Mouse (Mus musculus): ENCODE measurements at regions not wholly inside any gene's neighbourhood (a gene's known extent, or its start where the extent isn't known, plus 50 kb on each side); places are given as distances from the start of the nearest gene placed in this dataset.
A peak's percentile ranks its signal among the peaks of the same experiment; 100 is the strongest.

DNA sequence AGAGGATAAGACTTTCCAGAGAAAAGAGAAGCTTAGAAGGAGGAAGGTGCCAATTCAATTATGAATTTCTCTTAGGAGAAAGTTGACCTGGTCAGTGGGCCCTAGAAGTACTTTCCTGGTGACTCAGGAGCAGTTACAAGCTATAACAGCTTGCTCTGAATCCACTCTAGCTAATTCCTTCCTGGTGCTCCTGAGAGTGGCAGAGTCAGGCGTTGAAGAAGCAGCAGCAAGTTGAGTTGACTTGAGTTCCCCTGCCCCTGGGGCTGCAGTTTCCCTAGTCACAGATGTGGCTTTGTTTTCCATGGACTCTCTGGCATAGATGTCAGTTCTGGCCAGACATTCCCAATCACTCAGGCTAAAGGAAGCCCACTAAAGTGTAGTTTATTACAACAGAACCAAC is 85.9 kb downstream of the Osr1 start:
- no peak overlapping the region for H3K4me3 ChIP-seq
- DNase-seq (ENCODE audit: extremely low spot score in 1 of 2, low spot score in 2 of 2), result no peak
- TF ChIP-seq CTCF (IDR thresholded peaks at IDR 0.05), result no peak
- H3K27ac ChIP-seq, result no peak overlapping the region
- intact Hi-C loops (cut with DNase I), result no loop called here

DNA sequence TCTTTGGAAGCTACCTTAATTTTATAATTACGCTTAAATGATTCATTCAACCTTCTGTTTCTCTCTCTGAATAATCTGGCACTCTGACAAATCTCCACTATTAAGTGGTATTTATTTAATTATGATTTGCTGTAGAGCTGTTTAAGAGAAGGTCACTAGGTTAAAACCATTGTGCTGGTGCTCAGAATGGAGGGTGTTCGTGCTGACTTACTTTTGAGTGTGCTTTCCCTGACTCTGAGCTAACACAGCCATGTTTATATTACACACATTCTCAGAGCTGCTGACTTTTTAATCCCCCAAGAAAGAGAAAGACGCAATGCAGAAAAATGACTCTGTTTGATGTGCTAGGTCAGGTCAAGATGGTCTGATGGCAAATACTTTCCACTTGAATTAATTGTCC is 86.4 kb downstream of the Osr1 start:
- no peak for TF ChIP-seq CTCF (IDR thresholded peaks at IDR 0.05)
- Histone ChIP-seq H3K27ac (no peak overlapping the region), H3K4me3 (no peak overlapping the region)
- DNase-seq (ENCODE audit: extremely low spot score in 1 of 2, low spot score in 2 of 2), result no peak
- intact Hi-C loops (cut with DNase I), result no loop called here

DNA sequence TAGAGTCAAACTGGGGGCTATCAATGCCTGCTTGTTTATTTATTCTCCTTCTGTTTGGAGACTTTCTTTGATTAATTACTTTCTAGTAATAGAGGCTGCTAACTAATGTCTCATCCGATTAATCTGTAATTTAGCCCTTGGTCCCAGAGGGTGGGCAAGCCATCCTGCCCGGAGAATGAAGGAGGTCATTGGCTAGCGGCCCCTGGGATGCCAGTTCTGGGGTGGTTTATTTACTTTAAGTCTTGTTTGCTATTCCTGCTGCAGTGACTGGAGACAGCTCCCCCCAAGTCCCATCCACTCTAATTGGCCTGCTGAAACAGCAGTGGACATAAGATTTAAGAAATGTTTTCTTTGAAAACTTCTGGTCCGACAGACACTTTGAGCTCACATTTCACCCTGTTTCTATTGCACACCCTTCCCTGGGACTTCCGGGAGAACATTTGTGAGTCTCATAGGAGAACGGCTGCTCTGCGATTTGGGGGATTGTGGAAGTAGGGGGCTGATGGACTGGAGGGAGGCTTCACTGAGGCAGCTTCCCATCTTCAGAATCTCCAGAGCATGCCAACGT is 87.4 kb downstream of the Osr1 start:
- H3K27ac ChIP-seq, result no peak overlapping the region
- H3K4me3 ChIP-seq, result no peak overlapping the region
- intact Hi-C loops (cut with DNase I), result no loop called here
- no peak for DNase-seq (ENCODE audit: extremely low spot score in 1 of 2, low spot score in 2 of 2)
- no peak for TF ChIP-seq CTCF (IDR thresholded peaks at IDR 0.05)

DNA sequence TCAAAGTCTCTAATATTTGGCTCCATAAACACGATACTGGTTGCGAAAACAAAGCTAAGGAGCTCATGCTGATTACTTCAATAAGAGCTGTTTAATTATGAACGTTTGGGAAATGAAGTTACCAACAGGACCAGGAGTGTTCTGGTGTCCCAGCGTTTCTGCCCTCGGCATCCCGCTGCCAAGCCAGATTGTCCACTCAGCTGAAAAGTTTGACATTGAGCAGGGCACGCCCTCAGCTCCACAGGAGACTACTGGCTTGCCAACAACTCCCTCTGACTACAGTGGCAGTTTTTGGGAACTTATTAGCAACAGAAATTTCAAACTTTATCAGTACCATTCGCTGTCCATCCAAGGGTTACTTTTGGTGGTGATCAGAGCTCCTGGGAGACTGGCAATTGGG is 87.9 kb downstream of the Osr1 start:
- intact Hi-C loops (cut with DNase I), result no loop called here
- no peak for TF ChIP-seq CTCF (IDR thresholded peaks at IDR 0.05)
- no peak for DNase-seq (ENCODE audit: extremely low spot score in 1 of 2, low spot score in 2 of 2)

DNA sequence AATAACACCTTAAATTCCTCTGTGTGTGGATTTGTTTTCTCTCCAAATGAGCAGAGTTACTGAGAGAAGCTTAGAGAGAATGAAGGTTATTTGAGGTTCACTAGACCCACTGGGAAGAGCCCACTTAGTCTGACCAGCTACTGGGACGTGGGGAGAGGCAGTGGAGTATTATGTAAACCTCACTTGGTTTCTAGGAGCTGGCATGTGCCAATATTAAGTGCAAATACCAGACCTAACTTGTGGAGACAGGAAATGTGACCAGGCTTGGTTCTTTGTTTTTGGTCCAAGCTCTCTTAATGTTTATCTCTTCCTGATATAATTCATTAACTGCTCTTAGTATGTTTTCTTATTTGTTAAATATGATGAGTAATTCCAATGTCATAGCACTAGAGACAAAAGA is 90.4 kb downstream of the Osr1 start:
- TF ChIP-seq CTCF (IDR thresholded peaks at IDR 0.05), result no peak
- DNase-seq (ENCODE audit: extremely low spot score in 1 of 2, low spot score in 2 of 2), result no peak
- intact Hi-C loops (cut with DNase I), result no loop called here
- Histone ChIP-seq H3K27ac (no peak overlapping the region), H3K4me3 (no peak overlapping the region)

More for the DNA sequence above, 87.9 kb downstream of the Osr1 start:
- Histone ChIP-seq H3K4me3 (no peak overlapping the region), H3K27ac (no peak overlapping the region)

DNA sequence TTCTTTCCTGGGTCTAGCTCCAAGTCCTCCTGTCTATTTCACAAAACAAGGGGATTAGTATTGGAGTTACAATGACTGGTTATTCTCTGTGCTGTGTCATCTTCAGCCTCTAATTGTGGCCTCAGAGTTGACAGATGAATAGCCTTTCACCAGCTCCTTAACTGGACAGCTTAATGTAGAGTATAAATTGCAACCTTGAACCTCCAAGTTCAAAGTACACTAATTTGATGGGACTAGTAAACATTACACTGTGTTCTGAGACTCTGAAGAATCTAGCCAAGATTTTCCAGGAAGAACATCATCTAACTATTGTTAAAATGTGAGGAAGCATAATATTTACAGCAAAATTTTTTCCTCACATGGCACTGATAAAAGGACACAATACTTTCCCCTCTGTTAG is 118.9 kb downstream of the Osr1 start:
- TF ChIP-seq CTCF (IDR thresholded peaks at IDR 0.05), result no peak
- DNase-seq (ENCODE audit: extremely low spot score in 1 of 2, low spot score in 2 of 2), result no peak
- no peak overlapping the region for H3K4me3 ChIP-seq
- H3K27ac ChIP-seq, result no peak overlapping the region
- intact Hi-C loops (cut with DNase I), result no loop called here

DNA sequence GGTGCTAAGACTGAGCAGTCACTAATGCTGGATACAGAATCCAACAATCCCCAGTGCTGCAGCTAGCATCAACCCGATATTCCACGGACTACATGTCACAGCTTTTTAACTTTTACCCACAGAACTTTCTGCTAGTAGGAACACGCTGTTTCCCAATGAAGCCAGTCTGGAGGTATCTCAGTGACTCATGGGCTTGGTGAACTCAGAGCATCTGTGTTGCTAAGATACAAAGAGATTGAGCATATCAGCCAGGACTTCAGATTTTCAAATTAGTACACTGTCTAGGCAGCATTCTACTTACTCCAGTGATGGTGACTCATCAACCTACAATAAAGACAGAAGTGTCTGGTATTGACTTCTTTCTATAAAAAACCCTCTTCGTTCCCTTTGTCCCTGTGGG is 119.6 kb downstream of the Osr1 start:
- intact Hi-C loops (cut with DNase I), result no loop called here
- TF ChIP-seq CTCF (IDR thresholded peaks at IDR 0.05), result no peak
- DNase-seq (ENCODE audit: extremely low spot score in 1 of 2, low spot score in 2 of 2), result peak in 1 of 2 experiments; percentile 12
- Histone ChIP-seq H3K27ac (no peak overlapping the region), H3K4me3 (no peak overlapping the region)

DNA sequence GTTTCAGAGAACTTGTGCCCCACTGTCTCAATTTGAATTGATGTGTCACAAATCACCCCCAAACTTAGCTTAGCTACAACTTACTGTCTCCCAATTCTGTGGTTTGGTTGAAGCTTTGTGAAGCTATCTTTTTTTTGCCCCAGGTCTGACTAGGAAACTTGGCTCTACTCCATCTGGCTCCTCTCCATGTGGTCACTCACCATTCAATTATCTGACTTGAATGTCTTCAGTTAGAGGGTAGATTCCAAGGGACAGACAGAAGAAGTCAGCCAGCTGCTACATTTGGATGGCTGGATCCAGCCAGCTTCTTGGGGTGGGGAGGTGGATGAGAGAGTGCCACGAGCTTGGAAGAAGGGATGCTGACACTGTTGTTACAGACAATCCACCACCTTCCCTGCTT is 163.0 kb downstream of the Osr1 start:
- Histone ChIP-seq H3K4me3 (no peak overlapping the region), H3K27ac (no peak overlapping the region)
- intact Hi-C loops (cut with DNase I), result no loop called here
- no peak for DNase-seq (ENCODE audit: extremely low spot score in 1 of 2, low spot score in 2 of 2)
- no peak for TF ChIP-seq CTCF (IDR thresholded peaks at IDR 0.05)

DNA sequence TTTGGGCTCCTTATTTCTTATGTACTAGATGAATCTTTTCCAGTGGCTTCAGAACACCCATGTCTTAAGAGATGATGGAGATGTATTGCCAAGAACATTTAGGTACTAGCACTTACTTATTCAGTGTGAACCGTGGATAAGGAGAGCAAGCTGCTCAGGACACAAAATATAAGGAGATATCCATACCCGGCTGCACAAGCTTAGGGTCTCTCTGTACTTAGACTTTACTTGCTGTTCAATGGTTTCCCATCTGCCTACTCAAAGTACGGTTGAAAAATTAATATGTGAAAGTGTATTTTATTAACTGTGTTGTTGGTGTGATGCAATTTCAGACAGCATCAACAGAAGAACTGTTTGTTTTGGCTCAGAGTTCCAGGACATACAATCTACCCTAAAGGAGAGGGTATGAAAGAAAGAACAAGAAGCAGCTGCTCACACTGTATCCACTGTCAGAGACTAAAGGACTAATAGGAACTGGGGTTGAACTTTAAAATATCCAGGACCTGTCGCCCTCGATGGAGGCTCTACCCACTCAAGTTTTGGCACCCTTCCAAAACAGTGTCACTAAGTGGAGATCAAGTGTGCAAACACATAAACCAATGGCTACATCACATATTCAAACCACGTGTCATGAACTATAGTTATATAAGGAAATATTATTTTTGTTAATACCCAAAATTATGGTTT is 174.9 kb downstream of the Osr1 start:
- DNase-seq (ENCODE audit: extremely low spot score in 1 of 2, low spot score in 2 of 2), result no peak
- Histone ChIP-seq H3K27ac (no peak overlapping the region), H3K4me3 (no peak overlapping the region)
- no peak for TF ChIP-seq CTCF (IDR thresholded peaks at IDR 0.05)
- intact Hi-C loops (cut with DNase I), result no loop called here

DNA sequence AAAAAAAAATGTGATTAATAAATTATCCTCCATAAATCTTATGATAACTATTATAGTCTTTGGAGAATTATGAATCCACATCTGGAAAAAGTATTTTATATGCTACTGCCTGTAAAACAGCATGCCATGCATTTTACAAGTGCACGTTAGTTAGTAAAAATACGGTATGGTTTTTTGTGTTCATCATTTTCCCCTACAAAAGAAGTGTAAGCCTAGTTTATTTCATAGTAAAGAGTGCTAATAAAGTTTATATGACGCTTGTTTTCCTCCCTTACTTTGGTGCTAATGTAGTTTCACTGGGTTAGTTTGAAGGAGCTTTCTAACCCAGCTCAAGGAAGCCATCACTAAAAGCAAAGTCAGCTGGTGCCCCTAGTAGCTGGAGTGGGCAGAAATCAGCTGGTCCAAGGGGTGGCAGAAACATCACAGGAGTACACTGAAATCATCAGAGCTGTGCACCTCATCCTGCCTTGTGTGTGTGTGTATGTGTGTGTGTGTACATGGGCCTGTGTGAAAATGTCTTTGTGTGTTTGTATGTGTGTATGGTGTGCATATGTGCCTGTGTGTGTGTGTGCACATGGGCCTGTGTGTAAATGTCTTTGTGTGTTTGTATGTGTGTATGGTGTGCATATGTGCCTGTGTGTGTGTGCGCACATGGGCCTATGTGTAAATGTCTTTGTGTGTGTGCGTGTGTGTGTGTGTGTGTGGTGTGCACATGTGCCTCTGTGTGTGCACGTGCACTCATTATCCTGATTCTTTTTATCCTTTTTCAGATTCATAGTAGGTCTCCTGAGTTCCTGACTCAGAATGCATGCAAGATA is 181.6 kb downstream of the Osr1 start:
- intact Hi-C loops (cut with DNase I), result no loop called here
- no peak for DNase-seq (ENCODE audit: extremely low spot score in 1 of 2, low spot score in 2 of 2)

DNA sequence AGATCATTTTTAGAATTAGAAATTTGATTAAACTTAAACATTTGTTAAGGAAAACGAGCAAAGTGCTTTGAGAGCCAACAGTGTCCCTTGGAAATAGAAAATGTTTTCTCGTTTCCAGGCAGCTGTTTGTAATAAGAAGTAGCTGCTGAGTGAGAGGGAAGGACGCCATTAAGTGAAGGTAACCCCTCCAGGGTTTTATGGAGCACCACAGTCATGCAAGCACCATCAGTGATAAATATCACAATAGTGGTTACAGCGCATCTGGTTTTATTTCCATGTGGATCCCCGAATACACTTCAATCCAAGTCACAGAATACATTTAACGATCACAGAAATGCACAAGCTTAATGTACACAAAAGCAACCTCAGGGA is 182.1 kb downstream of the Osr1 start:
- no peak for DNase-seq (ENCODE audit: extremely low spot score in 1 of 2, low spot score in 2 of 2)
- H3K4me3 ChIP-seq, result no peak overlapping the region
- intact Hi-C loops (cut with DNase I), result no loop called here
- no peak for TF ChIP-seq CTCF (IDR thresholded peaks at IDR 0.05)
- H3K27ac ChIP-seq, result no peak overlapping the region

More for the DNA sequence above, 181.6 kb downstream of the Osr1 start:
- TF ChIP-seq CTCF (IDR thresholded peaks at IDR 0.05), result no peak
- no peak overlapping the region for H3K27ac ChIP-seq
- H3K4me3 ChIP-seq, result no peak overlapping the region

DNA sequence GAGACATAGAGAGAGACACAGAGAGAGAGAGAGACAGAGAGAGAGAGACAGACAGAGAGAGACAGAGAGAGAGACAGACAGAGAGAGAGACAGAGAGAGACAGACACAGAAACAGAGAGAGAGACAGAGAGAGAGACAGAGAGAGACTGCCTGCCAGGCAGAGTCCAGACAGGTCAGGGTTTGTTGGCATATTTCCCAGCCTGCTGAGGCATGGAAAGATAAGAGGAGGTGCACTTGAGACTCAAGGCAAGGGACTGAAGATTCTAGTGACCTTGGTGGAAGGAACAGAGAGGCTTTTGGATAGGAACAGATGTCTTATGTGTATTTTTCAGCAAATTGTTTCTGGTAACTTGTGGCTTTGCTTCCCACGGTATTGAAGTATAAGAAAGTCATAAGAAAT is 186.5 kb downstream of the Osr1 start:
- Histone ChIP-seq H3K27ac (no peak overlapping the region), H3K4me3 (no peak overlapping the region)
- no peak for DNase-seq (ENCODE audit: extremely low spot score in 1 of 2, low spot score in 2 of 2)
- no peak for TF ChIP-seq CTCF (IDR thresholded peaks at IDR 0.05)
- intact Hi-C loops (cut with DNase I), result no loop called here
